Mouse (Mus musculus) MEL (cell line): Measurements from ENCODE around the gene Pih1d2. TPM values are rescaled to one million over a fixed set of nuclear protein-coding genes. Genes with fewer than 3 reads are reported as not detected.

Experiments used
- DNase-seq: peaks from one replicate; pipeline ENCODE4 v3.0.0; 2011; ENCODE audit warnings: low read depth, low spot score
- H3K27ac ChIP-seq: 2 replicates; pipeline ENCODE4 v1.5.1; 2012; ENCODE audit warnings: low read depth, mild to moderate bottlenecking, control low read depth, low read length, moderate library complexity; ENCODE audit not compliant: control insufficient read depth
- H3K27me3 ChIP-seq, 2 experiments: fragments of 150-350 bp in 1 of 2; sonication (generic) in 1 of 2; 2 replicates each; pipeline ENCODE4 v1.6.1; 2012; ENCODE audit warnings: low read length in 2 of 2, mild to moderate bottlenecking in 2 of 2, improper control_type of control experiment in 1 of 2, moderate library complexity in 1 of 2; ENCODE audit not compliant: insufficient read depth in 2 of 2, control insufficient read depth in 1 of 2
- H3K36me3 ChIP-seq, 2 experiments: 2 replicates each; pipeline ENCODE4 v1.6.1; 2012 to 2014; ENCODE audit warnings: low read length in 2 of 2, improper control_type of control experiment in 1 of 2, inconsistent platforms in 1 of 2, mild to moderate bottlenecking in 1 of 2; ENCODE audit not compliant: insufficient read depth in 2 of 2, control insufficient read depth in 1 of 2
- H3K4me1 ChIP-seq, 2 experiments: fragments of 150-350 bp in 1 of 2; sonication (generic) in 1 of 2; 2 replicates each; pipeline ENCODE4 v1.6.1; 2012; ENCODE audit warnings: low read length in 2 of 2, improper control_type of control experiment in 1 of 2, mild to moderate bottlenecking in 1 of 2; ENCODE audit not compliant: insufficient read depth in 2 of 2, control insufficient read depth in 1 of 2
- H3K4me3 ChIP-seq, 2 experiments: fragments of 150-350 bp in 1 of 2; sonication (generic) in 1 of 2; 2 replicates each; pipeline ENCODE4 v1.5.1; 2012; ENCODE audit warnings: low read depth in 2 of 2, low read length in 2 of 2, mild to moderate bottlenecking in 2 of 2, moderate library complexity in 2 of 2, control low read depth in 1 of 2, improper control_type of control experiment in 1 of 2; ENCODE audit not compliant: control insufficient read depth in 1 of 2, insufficient read depth in 1 of 2
- H3K79me2 ChIP-seq: 2 replicates; pipeline ENCODE4 v1.6.1; 2012; ENCODE audit warnings: mild to moderate bottlenecking, low read length, moderate library complexity; ENCODE audit not compliant: control insufficient read depth, poor library complexity, insufficient read depth
- H3K9ac ChIP-seq: 2 replicates; pipeline ENCODE4 v1.6.1; 2012; ENCODE audit warnings: low read depth, mild to moderate bottlenecking, control low read depth, low read length, moderate library complexity; ENCODE audit not compliant: control insufficient read depth, poor library complexity, severe bottlenecking
- H3K9me3 ChIP-seq: fragments of 150-350 bp; sonication (generic); replicated peaks from 2 replicates; pipeline ENCODE4 v1.6.1; 2012; ENCODE audit warnings: mild to moderate bottlenecking, low read length, improper control_type of control experiment, moderate library complexity; ENCODE audit not compliant: insufficient read depth
- BHLHE40 ChIP-seq: IDR thresholded peaks from 2 replicates; pipeline ENCODE4 v1.6.1; 2012; ENCODE audit warnings: low read depth, mild to moderate bottlenecking, inconsistent platforms, low read length, improper control_type of control experiment, borderline replicate concordance
- CHD1 ChIP-seq: IDR thresholded peaks from 2 replicates; pipeline ENCODE4 v1.6.1; 2012; ENCODE audit warnings: low read depth, mild to moderate bottlenecking, inconsistent platforms, low read length, improper control_type of control experiment
- ELF1 ChIP-seq: IDR thresholded peaks from 2 replicates; pipeline ENCODE4 v1.6.1; 2014; ENCODE audit warnings: low read depth, mild to moderate bottlenecking, inconsistent platforms, low read length, improper control_type of control experiment, moderate library complexity
- EP300 ChIP-seq, 2 experiments: IDR thresholded peaks; 2 replicates each; pipeline ENCODE4 v1.6.1; 2011; ENCODE audit warnings: improper control_type of control experiment in 2 of 2, low read length in 2 of 2, low read depth in 1 of 2, mild to moderate bottlenecking in 1 of 2
- ETS1 ChIP-seq: IDR thresholded peaks from 2 replicates; pipeline ENCODE4 v1.6.1; 2012; ENCODE audit warnings: low read depth, mild to moderate bottlenecking, inconsistent platforms, low read length, improper control_type of control experiment, moderate library complexity
- HCFC1 ChIP-seq: IDR thresholded peaks from 2 replicates; pipeline ENCODE4 v1.6.1; 2012; ENCODE audit warnings: low read depth, mild to moderate bottlenecking, inconsistent platforms, low read length, improper control_type of control experiment, moderate library complexity
- JUND ChIP-seq: IDR thresholded peaks from 2 replicates; pipeline ENCODE4 v1.6.1; 2011; ENCODE audit warnings: low read depth, mild to moderate bottlenecking, improper control_type of control experiment, low read length
- MAFK ChIP-seq: IDR thresholded peaks from 2 replicates; pipeline ENCODE4 v1.6.1; 2011; ENCODE audit warnings: low read depth, mild to moderate bottlenecking, low read length, improper control_type of control experiment, borderline replicate concordance
- MAX ChIP-seq: IDR thresholded peaks from 2 replicates; pipeline ENCODE4 v1.6.1; 2011; ENCODE audit warnings: low read length, improper control_type of control experiment
- MAZ ChIP-seq: IDR thresholded peaks from 2 replicates; pipeline ENCODE4 v1.6.1; 2012; ENCODE audit warnings: low read depth, mild to moderate bottlenecking, inconsistent platforms, low read length, improper control_type of control experiment
- MEF2A ChIP-seq: IDR thresholded peaks from 2 replicates; pipeline ENCODE4 v1.6.1; 2014; ENCODE audit warnings: low read depth, mild to moderate bottlenecking, inconsistent platforms, low read length, improper control_type of control experiment; ENCODE audit not compliant: poor library complexity, insufficient replicate concordance, severe bottlenecking; ENCODE audit errors: extremely low read depth
- MXI1 ChIP-seq: IDR thresholded peaks from 2 replicates; pipeline ENCODE4 v1.6.1; 2011; ENCODE audit warnings: mild to moderate bottlenecking, low read depth, low read length, improper control_type of control experiment
- MYB ChIP-seq: IDR thresholded peaks from 2 replicates; pipeline ENCODE4 v1.6.1; 2011; ENCODE audit warnings: mild to moderate bottlenecking, low read depth, low read length, improper control_type of control experiment
- MYC ChIP-seq: IDR thresholded peaks from 2 replicates; pipeline ENCODE4 v1.6.1; 2011; ENCODE audit warnings: low read depth, mild to moderate bottlenecking, low read length, improper control_type of control experiment, moderate library complexity
- NELFE ChIP-seq: IDR thresholded peaks from 2 replicates; pipeline ENCODE4 v1.6.1; 2011; ENCODE audit warnings: low read depth, low read length, improper control_type of control experiment
- NRF1 ChIP-seq: IDR thresholded peaks from 2 replicates; pipeline ENCODE4 v1.6.1; 2014; ENCODE audit warnings: low read depth, mild to moderate bottlenecking, inconsistent platforms, low read length, improper control_type of control experiment, moderate library complexity; ENCODE audit not compliant: poor library complexity, insufficient read depth, severe bottlenecking
- POLR2AphosphoS2 ChIP-seq: IDR thresholded peaks from 2 replicates; pipeline ENCODE4 v1.6.1; 2011; ENCODE audit warnings: low read length, improper control_type of control experiment
- RAD21 ChIP-seq: IDR thresholded peaks from 2 replicates; pipeline ENCODE4 v1.6.1; 2011; ENCODE audit warnings: mild to moderate bottlenecking, low read depth, low read length, improper control_type of control experiment
- RCOR1 ChIP-seq: IDR thresholded peaks from 2 replicates; pipeline ENCODE4 v1.6.1; 2012; ENCODE audit warnings: low read depth, mild to moderate bottlenecking, inconsistent platforms, low read length, improper control_type of control experiment
- SIN3A ChIP-seq: IDR thresholded peaks from 2 replicates; pipeline ENCODE4 v1.6.1; 2012; ENCODE audit warnings: low read length, improper control_type of control experiment, inconsistent platforms
- TAL1 ChIP-seq: IDR thresholded peaks from 2 replicates; pipeline ENCODE4 v1.6.1; 2012; ENCODE audit warnings: mild to moderate bottlenecking, inconsistent platforms, low read length, moderate library complexity, mixed read lengths
- TBP ChIP-seq: IDR thresholded peaks from 2 replicates; pipeline ENCODE4 v1.8.0; 2011; ENCODE audit warnings: low read depth, low read length, improper control_type of control experiment
- UBTF ChIP-seq: IDR thresholded peaks from 2 replicates; pipeline ENCODE4 v1.6.1; 2012; ENCODE audit warnings: low read depth, mild to moderate bottlenecking, inconsistent platforms, low read length, improper control_type of control experiment, moderate library complexity, borderline replicate concordance; ENCODE audit not compliant: insufficient read depth
- USF1 ChIP-seq: IDR thresholded peaks from 2 replicates; pipeline ENCODE4 v1.6.1; 2014; ENCODE audit warnings: low read depth, mild to moderate bottlenecking, inconsistent platforms, low read length, improper control_type of control experiment, moderate library complexity
- USF2 ChIP-seq, 2 experiments: IDR thresholded peaks; 2 replicates each; pipeline ENCODE4 v1.6.1; 2011 to 2012; ENCODE audit warnings: improper control_type of control experiment in 2 of 2, low read length in 2 of 2, borderline replicate concordance in 1 of 2, inconsistent platforms in 1 of 2, low read depth in 1 of 2, mild to moderate bottlenecking in 1 of 2; ENCODE audit not compliant: insufficient read depth in 1 of 2
- ZKSCAN1 ChIP-seq: IDR thresholded peaks from 2 replicates; pipeline ENCODE4 v1.6.1; 2012; ENCODE audit warnings: low read depth, mild to moderate bottlenecking, inconsistent platforms, low read length, improper control_type of control experiment, moderate library complexity
- ZMIZ1 ChIP-seq: IDR thresholded peaks from 2 replicates; pipeline ENCODE4 v1.6.1; 2012; ENCODE audit warnings: low read depth, mild to moderate bottlenecking, inconsistent platforms, low read length, improper control_type of control experiment, moderate library complexity
- polyA plus RNA-seq, 2 experiments: library from polyadenylated mRNA; stranded (reverse) in 1 of 2; unstranded in 1 of 2; fragments of >175 nt in 1 of 2; fragments of >200 nt in 1 of 2; gene quantifications; 2 replicates each; pipeline versions ENCODE4 v1.2.1 to v1.2.4; 2012; ENCODE audit warnings: low replicate concordance in 2 of 2, low read depth in 1 of 2; ENCODE audit not compliant: insufficient read length in 2 of 2, insufficient read depth in 1 of 2, missing spikeins in 1 of 2
- total RNA-seq: library from RNA; depleted of rRNA; stranded (reverse); fragments of 300-350 nt; gene quantifications from 2 replicates; pipeline ENCODE4 v1.2.3, GENCODE M21; 2012

Pih1d2 gene
- total and polyA plus RNA-seq, 3 experiments = 4.6 to 5.3 TPM; not detected in 1

- H3K27ac ChIP-seq = peak overlapping the region; percentile 59
- peaks cover 1 to 7% of the 10 kb centered on the region in 2 experiments; a peak in 2 of 4 replicates for H3K4me1 ChIP-seq
- no peaks in the 10 kb centered on the region for H3K27me3 ChIP-seq
- H3K4me3 ChIP-seq = peak overlapping the region; percentile 94 to 98
- H3K36me3 ChIP-seq = peaks cover 11 to 19% of the 10 kb centered on the region in 2 experiments
- H3K9me3 ChIP-seq = no peaks in the 10 kb centered on the region
- H3K9ac ChIP-seq = peak overlapping the region; percentile 89
- peak; percentile 56 for DNase-seq
- TF ChIP-seq MXI1 (no peak; the same call in 1 of the 2 replicates), CHD1 (0 out of 2 replicates have a peak, but pooled peaks have one; percentile 13), MYC (no peak), MEF2A (no peak)
- peaks cover 20% of the 10 kb centered on the region for H3K79me2 ChIP-seq
Measured at GRCm38 (mm10) chr9:50658941-50659388, 41.8 kb downstream of the Pih1d2 start.

- peaks cover 11 to 19% of the 10 kb centered on the region in 2 experiments for H3K36me3 ChIP-seq
- no peaks in the 10 kb centered on the region for H3K9me3 ChIP-seq
- H3K9ac ChIP-seq = peak within 1 kb of the TSS; percentile 89
- H3K79me2 ChIP-seq = peaks cover 20% of the 10 kb centered on the region
- peak within 1 kb of the TSS; percentile 94 to 98 for H3K4me3 ChIP-seq
- no peaks in the 10 kb centered on the region for H3K27me3 ChIP-seq
- peak; percentile 92 for DNase-seq
- H3K27ac ChIP-seq = peak within 1 kb of the TSS; percentile 59
- peaks cover 1 to 7% of the 10 kb centered on the region in 2 experiments; a peak in 2 of 4 replicates for H3K4me1 ChIP-seq
- TF ChIP-seq MAZ (peak; percentile 88), USF1 (no peak), SIN3A (peak; percentile 74; the same call in 1 of the 2 replicates), TBP (peak; percentile 45; the same call in 1 of the 2 replicates), MAX (peak; percentile 49), TAL1 (no peak), BHLHE40 (peak; percentile 12; the same call in 1 of the 2 replicates), UBTF (no peak), USF2 (IDR thresholded peaks at IDR 0.05; ENCODE audit: borderline replicate concordance in 1 of 2, insufficient read depth in 1 of 2, low read depth in 1 of 2, low read length in 2 of 2) (no peak), CHD1 (no peak; the same call in 1 of the 2 replicates), MXI1 (peak; percentile 74; the same call in 1 of the 2 replicates), EP300 (IDR thresholded peaks at IDR 0.05; ENCODE audit: low read depth in 1 of 2, low read length in 2 of 2) (0 out of 4 replicates have a peak, but pooled peaks of 1 of the 2 experiments have one; percentile 29), HCFC1 (peak; percentile 90), ETS1 (0 out of 2 replicates have a peak, but pooled peaks have one; percentile 39), RAD21 (no peak), MEF2A (no peak), ZMIZ1 (peak; percentile 87), ELF1 (peak; percentile 63), POLR2AphosphoS2 (no peak; the same call in 1 of the 2 replicates), NELFE (peak; percentile 87), NRF1 (peak; percentile 65), JUND (no peak), MAFK (no peak), ZKSCAN1 (no peak), RCOR1 (0 out of 2 replicates have a peak, but pooled peaks have one; percentile 5), MYB (no peak)
Measured at GRCm38 (mm10) chr9:50659392-50660217, 42.5 kb downstream of the Pih1d2 start, which contains the start of gene Dlat. TSS of gene Dlat (minus strand) at chr9:50659780.
